Mouse (Mus musculus): ENCODE measurements around the gene Camsap3. TPM values are rescaled to one million over a fixed set of nuclear protein-coding genes. Genes with fewer than 3 reads are reported as not detected.

Gene Camsap3
- polyA plus RNA-seq, 2 experiments from 2014 or later = not detected

DNA sequence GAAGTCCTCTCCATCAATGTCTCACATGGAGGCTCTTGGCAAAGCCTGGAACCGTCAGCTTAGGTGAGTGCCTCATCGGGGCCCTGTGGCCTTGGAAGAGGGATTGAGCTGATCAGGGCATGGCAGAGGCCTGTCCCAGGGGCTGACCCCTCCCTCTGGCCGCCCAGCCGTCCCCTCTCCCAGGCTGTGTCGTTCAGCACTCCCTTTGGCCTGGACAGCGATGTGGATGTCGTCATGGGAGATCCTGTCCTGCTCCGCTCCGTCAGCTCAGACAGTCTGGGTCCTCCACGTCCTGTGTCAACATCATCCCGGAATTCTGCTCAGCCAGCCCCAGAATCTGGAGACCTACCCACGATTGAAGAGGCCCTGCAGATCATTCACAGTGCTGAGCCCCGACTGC lies 16.3 kb downstream of the Camsap3 start:
- ATAC-seq = no peak

DNA sequence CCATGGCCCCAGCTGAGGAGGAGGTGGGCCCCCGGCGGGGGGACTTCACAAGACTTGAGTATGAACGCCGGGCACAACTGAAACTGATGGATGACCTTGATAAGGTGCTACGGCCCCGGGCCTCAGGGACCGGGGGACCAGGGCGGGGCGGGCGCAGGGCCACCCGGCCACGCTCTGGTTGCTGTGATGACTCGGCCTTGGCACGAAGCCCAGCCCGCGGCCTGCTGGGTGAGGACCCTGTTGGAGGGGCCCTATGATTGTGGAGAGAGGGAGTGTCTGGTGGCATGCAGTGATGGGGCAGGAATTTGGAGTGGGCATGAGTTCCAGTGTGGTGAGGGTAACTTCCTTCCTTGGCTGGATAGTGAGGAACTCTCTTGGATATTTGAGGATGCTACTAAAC lies 19.5 kb downstream of the Camsap3 start:
- ATAC-seq = no peak

GRCm38 (mm10) chr8:3607822-3608221 lies 20.7 kb downstream of the Camsap3 start:
- no peak for ATAC-seq

- no peak for ATAC-seq
Measured at GRCm38 (mm10) chr8:3609046-3609815, 22.1 kb downstream of the Camsap3 start.

DNA sequence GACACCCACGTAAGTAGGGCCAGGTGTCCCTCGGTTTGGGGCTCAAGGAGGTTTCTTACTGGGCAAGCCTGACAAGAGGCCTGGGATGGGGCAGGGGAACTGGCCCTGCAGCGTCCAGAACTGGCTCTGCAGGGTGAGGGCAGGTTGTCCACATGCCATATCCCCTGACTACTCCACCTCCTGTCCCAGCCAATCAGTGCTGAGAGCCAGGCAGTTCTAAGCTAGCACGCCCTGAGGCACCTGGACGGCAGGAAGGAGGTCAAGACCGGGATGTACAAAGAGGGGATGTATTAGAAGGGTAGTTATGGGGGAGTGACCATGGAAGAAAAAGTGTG lies 22.7 kb downstream of the Camsap3 start:
- ATAC-seq = no peak

DNA sequence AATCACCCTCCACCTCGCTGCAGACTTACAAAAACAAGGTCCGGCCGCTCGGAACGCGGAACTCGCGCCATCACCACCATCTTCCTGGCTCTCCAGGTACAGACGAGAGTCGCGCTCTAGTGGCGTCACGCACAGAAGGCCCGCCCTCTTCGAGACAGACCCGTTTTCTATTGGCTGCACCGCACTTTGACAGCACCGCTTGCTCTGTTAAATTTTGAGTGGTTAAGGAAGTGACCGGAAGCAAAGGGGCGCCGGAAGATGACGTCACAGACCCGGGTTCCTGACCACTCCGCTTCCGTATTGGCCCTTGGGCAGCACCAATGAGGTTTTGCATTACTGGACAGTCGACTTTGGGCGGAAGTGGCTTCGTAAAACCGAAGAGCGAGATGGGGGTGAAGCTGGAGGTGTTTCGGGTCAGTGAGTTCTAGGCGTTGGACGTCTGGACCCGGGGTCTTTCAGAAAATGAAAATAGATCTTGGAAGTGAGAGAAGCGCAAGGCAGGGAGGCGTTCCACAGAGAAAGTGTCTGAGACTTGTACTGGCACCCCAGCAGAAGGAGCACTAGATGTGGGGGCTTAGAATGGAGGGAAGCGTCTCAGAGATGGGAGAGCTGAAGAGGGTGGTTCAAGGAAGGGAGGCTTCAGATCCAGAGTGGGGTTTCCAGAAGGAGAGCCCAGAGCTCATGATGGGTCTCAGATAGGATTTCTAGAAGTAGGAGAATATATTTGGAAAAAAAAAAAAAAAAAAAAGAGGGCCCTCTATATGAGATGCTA lies 34.3 kb downstream of the Camsap3 start, which contains the start of the genes Xab2 and Pet100:
TSS of gene Xab2 (minus strand) at position 118 of the 772 bp plus-strand sequence.
TSS of gene Pet100 (plus strand) at position 350 of the 772 bp plus-strand sequence.
- peak; percentile 95 for ATAC-seq

DNA sequence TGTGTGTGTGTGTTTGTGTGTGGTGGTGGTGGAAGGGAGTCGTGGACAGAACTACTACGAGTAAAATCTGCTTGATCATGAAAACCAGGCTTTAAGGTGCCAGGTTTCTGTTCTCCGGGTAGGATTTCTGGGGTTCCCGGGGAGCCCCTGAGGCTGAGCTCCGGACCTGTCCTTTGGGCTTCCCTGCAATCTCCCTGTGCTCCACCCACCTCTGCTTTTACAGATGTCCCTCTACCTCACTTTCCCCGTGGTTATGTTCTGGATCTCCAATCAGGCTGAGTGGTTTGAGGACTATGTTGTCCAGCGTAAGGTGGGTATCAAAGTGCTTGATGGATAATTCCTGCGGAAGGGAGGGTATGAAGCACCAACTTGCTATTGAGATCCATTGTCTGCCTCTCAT lies 35.0 kb downstream of the Camsap3 start:
- no peak for ATAC-seq

DNA sequence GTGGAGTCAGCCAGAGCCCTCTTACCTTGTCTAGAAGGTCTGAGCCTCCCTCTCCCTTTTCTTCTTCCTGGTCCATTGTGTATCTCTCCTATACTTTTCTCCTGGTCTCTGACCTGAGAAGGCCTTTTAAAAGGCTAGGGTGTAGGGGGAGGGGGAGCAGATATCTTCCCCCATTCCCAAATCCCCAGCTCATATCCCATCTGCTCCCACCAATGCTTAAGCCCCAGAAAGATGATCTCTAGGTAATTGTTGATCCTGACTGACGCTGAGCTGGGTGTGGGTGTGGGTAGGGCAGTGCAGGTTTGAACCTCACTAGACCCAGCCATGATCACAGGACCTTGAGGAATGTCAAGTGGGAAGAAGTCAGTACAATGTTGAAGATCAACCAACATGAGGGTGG lies 38.4 kb downstream of the Camsap3 start, which contains the start of gene Pcp2:
TSS of gene Pcp2 (minus strand) at position 101 of the 400 bp plus-strand sequence.
- ATAC-seq = no peak

GRCm38 (mm10) chr8:3626971-3627370 lies 39.9 kb downstream of the Camsap3 start:
- no peak for ATAC-seq

- peak; percentile 24 for ATAC-seq
Measured at GRCm38 (mm10) chr8:3628014-3628413, 40.9 kb downstream of the Camsap3 start.

DNA sequence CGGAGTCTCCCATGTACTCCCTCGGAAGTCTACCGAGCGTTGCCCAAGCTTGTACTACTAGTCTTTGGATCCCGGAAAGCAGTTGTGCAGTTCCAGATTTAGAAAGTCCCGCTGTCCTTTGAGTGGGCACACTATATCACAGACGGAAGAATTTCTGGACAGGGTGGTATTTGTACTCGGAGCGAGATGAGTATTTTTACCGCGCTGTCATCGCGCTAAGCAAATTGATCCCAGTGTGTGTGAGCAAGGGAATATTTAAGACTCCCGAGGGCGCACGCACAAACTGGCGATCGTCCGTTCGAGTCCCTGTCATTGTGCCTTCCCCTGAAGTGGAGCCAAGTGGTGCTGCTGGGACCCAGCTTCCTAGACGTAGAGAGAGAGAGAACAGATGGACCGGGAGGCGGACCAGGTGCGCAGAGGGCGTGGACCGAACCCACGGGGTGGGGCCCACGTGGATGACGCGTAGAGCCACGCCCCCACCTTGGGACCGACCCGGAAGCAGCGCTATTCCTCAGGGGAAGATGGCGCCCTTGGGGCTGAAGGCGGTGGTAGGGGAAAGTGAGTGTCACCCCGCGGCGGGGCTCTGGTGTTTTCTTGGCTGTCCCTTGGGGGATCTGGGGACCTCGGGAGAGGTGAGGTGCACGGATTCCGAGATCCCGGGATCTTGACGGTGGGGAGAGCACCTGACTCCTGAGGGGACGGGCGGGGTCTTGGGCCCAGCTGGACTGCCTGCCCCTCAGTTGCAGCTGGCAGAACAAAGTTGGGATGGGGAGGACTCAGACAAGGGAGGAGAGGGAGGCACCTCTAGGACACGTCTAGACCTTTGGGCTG lies 43.8 kb downstream of the Camsap3 start, which contains the start of gene Stxbp2:
TSS of gene Stxbp2 (plus strand) at position 309 of the 831 bp plus-strand sequence.
- ATAC-seq = peak; percentile 98

GRCm38 (mm10) chr8:3631478-3631875 lies 44.4 kb downstream of the Camsap3 start:
- no peak for ATAC-seq

DNA sequence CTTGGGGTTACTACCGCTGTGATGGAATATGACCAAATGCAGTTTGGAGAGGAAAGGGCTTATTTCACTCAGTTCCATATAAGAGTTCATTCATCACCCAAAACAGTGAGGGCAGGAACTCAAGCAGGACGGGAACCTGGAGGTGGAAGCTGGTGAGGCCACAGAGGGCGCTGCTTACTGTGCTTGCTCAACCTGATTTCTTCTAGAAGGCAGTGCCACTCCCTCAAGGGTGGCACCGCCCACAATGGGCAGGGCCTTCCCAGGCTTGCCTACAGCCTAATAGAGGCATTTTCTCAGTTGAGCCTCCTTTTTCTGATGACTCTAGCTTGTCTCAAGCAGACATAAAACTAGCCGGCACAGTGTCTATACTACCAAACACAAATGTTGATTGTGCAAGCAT lies 58.7 kb downstream of the Camsap3 start:
- peak; percentile 79 for ATAC-seq

DNA sequence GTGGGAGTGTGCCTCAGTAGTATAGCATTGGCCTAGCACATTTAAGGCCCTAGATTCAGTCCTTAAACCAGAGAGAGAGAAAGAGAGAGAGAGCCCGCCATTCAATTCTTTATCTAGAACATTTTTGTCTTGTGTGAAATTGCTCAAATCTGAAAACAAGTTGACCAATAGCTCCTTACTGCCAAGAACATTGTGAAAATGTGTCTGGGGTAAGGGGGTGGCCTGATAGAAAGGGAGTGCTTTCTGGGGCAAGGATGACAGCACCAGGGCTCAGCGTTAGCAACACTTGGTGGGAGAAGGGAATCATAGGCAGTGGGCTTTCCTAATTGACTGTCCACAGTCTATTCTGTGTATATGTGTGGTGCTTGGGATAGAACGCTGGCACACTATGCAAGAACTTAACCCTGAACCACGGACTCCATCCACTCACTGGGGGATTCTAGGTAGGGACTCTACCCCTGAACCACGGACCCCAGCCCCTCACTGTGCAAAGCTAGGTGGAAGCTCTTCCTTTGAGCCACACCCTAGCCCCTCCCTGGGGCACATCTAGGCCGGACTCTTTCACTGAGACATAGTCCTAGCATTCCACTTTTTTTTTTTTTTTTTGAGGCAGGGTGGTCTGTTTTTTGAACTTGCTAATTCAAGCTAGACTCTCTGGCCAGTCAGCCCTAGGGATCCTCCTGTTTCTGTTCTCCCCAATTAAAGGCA lies 59.9 kb downstream of the Camsap3 start:
- ATAC-seq = no peak

GRCm38 (mm10) chr8:3647561-3647960 lies 60.5 kb downstream of the Camsap3 start:
- no peak for ATAC-seq

- ATAC-seq = no peak
Measured at GRCm38 (mm10) chr8:3648268-3648667, 61.2 kb downstream of the Camsap3 start.

GRCm38 (mm10) chr8:3648990-3649389 lies 61.9 kb downstream of the Camsap3 start:
- no peak for ATAC-seq

DNA sequence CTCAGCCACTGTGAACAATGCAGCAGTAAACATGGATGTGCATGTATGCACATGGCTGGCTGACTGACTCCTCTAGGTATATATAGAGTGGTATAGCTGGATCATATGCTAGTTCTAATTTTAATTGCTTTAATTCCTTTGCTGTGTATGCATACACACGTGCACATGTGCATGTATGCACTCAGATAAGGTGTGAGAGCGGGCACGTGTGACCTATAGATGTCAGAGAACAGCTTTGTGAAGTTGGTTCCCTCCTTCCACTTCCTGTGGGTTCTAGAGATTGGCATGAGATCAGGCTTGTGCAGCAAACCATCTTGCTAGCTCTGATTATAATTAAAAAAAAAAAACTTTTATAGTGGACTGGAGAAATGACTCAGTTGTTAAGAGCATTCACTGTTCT lies 65.8 kb downstream of the Camsap3 start:
- no peak for ATAC-seq

DNA sequence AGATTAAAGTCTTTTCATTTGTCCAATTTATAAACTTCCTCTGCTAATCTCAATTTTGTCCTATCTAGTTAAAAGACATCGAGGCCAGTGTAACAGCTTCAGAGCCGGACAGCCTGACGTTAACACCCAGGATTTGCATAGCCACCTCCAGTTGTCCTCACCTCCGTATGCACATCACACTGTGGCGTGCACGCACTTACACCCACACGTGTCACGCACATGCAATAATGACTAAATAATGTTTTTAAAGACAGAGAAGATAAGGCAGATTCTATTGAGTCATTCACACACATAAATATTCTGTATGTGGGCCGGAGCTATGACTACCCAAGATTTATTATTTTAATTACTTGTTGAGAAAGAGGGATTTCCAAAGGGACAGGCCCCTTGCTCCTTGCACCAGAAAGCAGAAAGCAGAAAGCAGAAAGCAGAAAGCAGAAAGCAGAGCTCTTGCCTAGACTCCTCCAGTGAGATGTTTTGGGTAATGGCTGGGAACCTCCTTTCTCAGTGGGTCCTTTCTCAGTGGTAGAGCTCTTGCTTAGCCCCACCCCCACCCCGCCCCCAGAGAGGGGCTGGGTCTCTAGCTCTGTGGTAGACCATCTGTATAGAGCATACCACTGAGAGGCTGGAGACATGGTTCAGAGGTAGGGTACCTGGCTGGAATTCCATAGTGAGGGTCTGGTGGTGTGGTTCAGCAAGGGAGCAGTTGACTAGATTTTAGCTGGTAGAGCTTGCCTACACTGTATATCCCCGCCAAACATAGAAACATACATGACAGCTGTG lies 67.8 kb downstream of the Camsap3 start:
- no peak for ATAC-seq

GRCm38 (mm10) chr8:3655526-3655925 lies 68.4 kb downstream of the Camsap3 start, which contains the start of gene Retn:
Gene Retn (plus strand): TSS chr8:3655770.
- ATAC-seq = no peak

GRCm38 (mm10) chr8:3656725-3657381 lies 69.8 kb downstream of the Camsap3 start:
- no peak for ATAC-seq
